In the genomic region with DNA sequence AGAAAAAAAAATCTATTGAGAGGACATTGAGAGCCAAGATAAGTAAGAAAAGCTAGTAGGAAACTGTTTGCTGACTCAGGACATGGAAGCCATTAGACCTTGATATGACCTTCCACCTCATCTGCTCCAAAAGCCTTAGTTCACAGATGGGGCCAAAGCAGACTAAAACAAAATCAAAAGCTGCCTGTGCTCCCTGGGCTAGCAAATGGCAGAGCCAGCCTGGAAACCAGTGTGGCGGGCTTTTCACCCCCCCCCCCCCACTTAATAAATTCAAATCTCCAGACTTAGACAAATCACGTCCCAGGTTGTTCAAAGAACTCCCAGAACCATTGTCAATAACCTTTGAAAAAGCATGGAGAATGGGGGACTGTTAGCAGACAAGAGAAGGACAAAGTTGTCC, we compare ENCODE assay signal across 22 mouse cellular contexts. TPM values are rescaled to one million over a fixed set of nuclear protein-coding genes. Genes with fewer than 3 reads are reported as not detected.
DNase-seq lines count a peak whose midpoint lies in the region; ATAC-seq and TF ChIP-seq lines count a peak whose summit lies in the region.
"Had no signal": no experiment of that assay in that cellular context is flagged by ENCODE, and none has a peak within 500 bp of the region (broad histone marks: within the 10 kb centered on the region; RNA-seq: fewer than 3 reads in every experiment).

No protein-coding gene starts in this region.

- H3K9me3 ChIP-seq in liver, embryonic 14.5 days (ENCODE audit: control insufficient read depth, low read length) = no peaks in the 10 kb centered on the region
- no peaks in the 10 kb centered on the region for H3K9me3 ChIP-seq in liver, embryonic 12.5 days (replicated peaks)
- H3K9me3 ChIP-seq in liver, postnatal 0 days (ENCODE audit: low read length) = no peaks in the 10 kb centered on the region
- H3K9me3 ChIP-seq: embryonic facial prominence, embryonic 13.5 days; hindbrain, embryonic 15.5 days; kidney, embryonic 15.5 days; limb, embryonic 13.5 days; neural tube, embryonic 15.5 days had no signal

- no peak overlapping the region for H3K27ac ChIP-seq in liver, embryonic 14.5 days
- no peak overlapping the region for H3K27ac ChIP-seq in liver, embryonic 12.5 days
- H3K27ac ChIP-seq in liver, postnatal 0 days (ENCODE audit: low read depth) = peak overlapping the region; percentile 64
- H3K27ac ChIP-seq: embryonic facial prominence, embryonic 13.5 days; gastrocnemius, adult 2 months; hindbrain, embryonic 15.5 days; kidney, embryonic 15.5 days; limb, embryonic 13.5 days; neural tube, embryonic 15.5 days had no signal

- no peak for ATAC-seq in liver, embryonic 14.5 days (ENCODE audit: insufficient read depth)
- no peak for ATAC-seq in liver, embryonic 12.5 days
- ATAC-seq in erythroid progenitor cell, adult 5-6 weeks (replicated peaks; ENCODE audit: low FRiP score, poor library complexity, severe bottlenecking) = 0 out of 2 replicates have a peak, but pooled peaks have one; percentile 35
- no peak for ATAC-seq in liver, postnatal 0 days
- ATAC-seq: intestine, embryonic 16.5 days had no signal

- no peak for TF ChIP-seq EP300 in liver, embryonic 14.5 days (IDR thresholded peaks at IDR 0.05; ENCODE audit: low read depth)
- TF ChIP-seq EP300 in liver, postnatal 0 days (IDR thresholded peaks at IDR 0.05; ENCODE audit: low read depth) = no peak

- H3K4me2 ChIP-seq in liver, embryonic 14.5 days (ENCODE audit: low read depth) = peak overlapping the region; percentile 40; the same call in 1 of the 2 replicates
- no peak overlapping the region for H3K4me2 ChIP-seq in liver, embryonic 12.5 days
- H3K4me2 ChIP-seq in liver, postnatal 0 days (ENCODE audit: low read depth, low read length) = peak overlapping the region; percentile 48; the same call in 1 of the 2 replicates
- H3K4me2 ChIP-seq: embryonic facial prominence, embryonic 13.5 days; heart, embryonic 11.5 days; hindbrain, embryonic 15.5 days; kidney, embryonic 15.5 days; limb, embryonic 13.5 days; lung, embryonic 14.5 days; neural tube, embryonic 15.5 days had no signal

- intact Hi-C loops in heart, postnatal 14 days (cut with DNase I) = no loop called here

- TF ChIP-seq CTCF in liver, embryonic 14.5 days (IDR thresholded peaks at IDR 0.05; ENCODE audit: low read depth) = no peak
- TF ChIP-seq CTCF in brain, embryonic 14.5 days (IDR thresholded peaks at IDR 0.05; ENCODE audit: borderline replicate concordance, extremely low read depth, insufficient read depth, insufficient read length) = no peak
- no peak for TF ChIP-seq CTCF in liver, postnatal 0 days (IDR thresholded peaks at IDR 0.05; ENCODE audit: low read depth)

- 49% methylated on average over 2 of the region's 2 CpGs for WGBS in liver, embryonic 14.5 days (ENCODE audit: insufficient replicate concordance)
- 48% methylated on average over 2 of the region's 2 CpGs for WGBS in liver, embryonic 12.5 days (ENCODE audit: insufficient replicate concordance)
- 56% methylated on average over 2 of the region's 2 CpGs for WGBS in liver, postnatal 0 days (ENCODE audit: insufficient replicate concordance)

- H3K4me3 ChIP-seq in liver, embryonic 14.5 days (ENCODE audit: insufficient read depth in 1 of 2, low read depth in 2 of 2, low read length in 2 of 2) = no peak overlapping the region
- no peak overlapping the region for H3K4me3 ChIP-seq in liver, embryonic 12.5 days
- no peak overlapping the region for H3K4me3 ChIP-seq in liver, postnatal 0 days (ENCODE audit: low read depth, low read length)
- H3K4me3 ChIP-seq: embryonic facial prominence, embryonic 13.5 days; gastrocnemius, adult 2 months; hindbrain, embryonic 15.5 days; kidney, embryonic 15.5 days; limb, embryonic 13.5 days; neural tube, embryonic 15.5 days had no signal

- H3K9ac ChIP-seq in liver, embryonic 14.5 days (replicated peaks) = no peak overlapping the region
- no peak overlapping the region for H3K9ac ChIP-seq in liver, embryonic 12.5 days
- no peak overlapping the region for H3K9ac ChIP-seq in liver, postnatal 0 days (replicated peaks)
- H3K9ac ChIP-seq: embryonic facial prominence, embryonic 13.5 days; hindbrain, embryonic 15.5 days; kidney, embryonic 15.5 days; limb, embryonic 13.5 days; lung, embryonic 14.5 days; neural tube, embryonic 15.5 days had no signal

- no peak for DNase-seq in liver, embryonic 14.5 days (ENCODE audit: low read depth in 3 of 3, low spot score in 3 of 3)
- peak; percentile 79 for DNase-seq in brain, embryonic 14.5 days (ENCODE audit: low read depth)
- no peak for DNase-seq in liver, postnatal 0 days
- no peak for DNase-seq in heart, postnatal 14 days
- DNase-seq in layer of hippocampus, adult 9-10 months (ENCODE audit: low spot score) = no peak
- DNase-seq: B cell, adult 2 months; cerebellum, adult 8-10 months; gastrocnemius, adult 2 months; kidney, postnatal 4 days; lung, embryonic 14.5 days; lung, postnatal 36 days; spleen, adult 18-20 months; thymus, postnatal 36 days had no signal

- peaks cover 13 to 14% of the 10 kb centered on the region in 2 experiments for H3K4me1 ChIP-seq in liver, embryonic 14.5 days (replicated peaks; ENCODE audit: control insufficient read depth in 2 of 2, insufficient read depth in 2 of 2, low read length in 1 of 2)
- H3K4me1 ChIP-seq in liver, embryonic 12.5 days = peaks cover 19% of the 10 kb centered on the region
- H3K4me1 ChIP-seq in liver, postnatal 0 days (ENCODE audit: insufficient read depth) = peaks cover 23% of the 10 kb centered on the region
- H3K4me1 ChIP-seq: embryonic facial prominence, embryonic 13.5 days; kidney, embryonic 15.5 days had no signal

- no peak for TF ChIP-seq POLR2A in brain, embryonic 14.5 days (IDR thresholded peaks at IDR 0.05; ENCODE audit: borderline replicate concordance, extremely low read depth, insufficient read depth, insufficient read length, poor library complexity, severe bottlenecking)

- no peaks in the 10 kb centered on the region for H3K36me3 ChIP-seq in liver, embryonic 14.5 days (replicated peaks; ENCODE audit: control insufficient read depth, insufficient read depth, low read depth)
- H3K36me3 ChIP-seq in liver, embryonic 12.5 days = no peaks in the 10 kb centered on the region
- no peaks in the 10 kb centered on the region for H3K36me3 ChIP-seq in liver, postnatal 0 days (replicated peaks; ENCODE audit: insufficient read depth, low read length)
- H3K36me3 ChIP-seq: embryonic facial prominence, embryonic 13.5 days; hindbrain, embryonic 15.5 days; kidney, embryonic 15.5 days; limb, embryonic 13.5 days; neural tube, embryonic 15.5 days had no signal

- no peaks in the 10 kb centered on the region for H3K27me3 ChIP-seq in liver, embryonic 14.5 days (ENCODE audit: control insufficient read depth, insufficient read depth, low read length)
- peaks cover 15% of the 10 kb centered on the region for H3K27me3 ChIP-seq in liver, embryonic 12.5 days (replicated peaks)
- no peaks in the 10 kb centered on the region for H3K27me3 ChIP-seq in liver, postnatal 0 days (ENCODE audit: insufficient read depth, low read length)
- H3K27me3 ChIP-seq: neural tube, embryonic 15.5 days had no signal

RNA-seq across cellular contexts. Expression of a gene that starts 2.7 kb away (rescaled TPM):
- 4.2 and 5.7 TPM in 2 replicates for polyA plus RNA-seq in liver, embryonic 14.5 days (2012; rRNA removed)
- polyA plus RNA-seq in liver, embryonic 14.5 days (2014; fragmentation: Nextera tagmentation; extraction: Ambion mirVana) = 5.0 and 7.8 TPM in 2 replicates
- 8.2 and 10.2 TPM in 2 replicates for polyA plus RNA-seq in liver, embryonic 12.5 days (2016; fragmentation: Nextera tagmentation; extraction: Ambion mirVana)
- 86.1 and 86.6 TPM in 2 replicates for polyA plus RNA-seq in brain, embryonic 14.5 days (2012; rRNA removed)
- total RNA-seq in erythroid progenitor cell, adult 5-6 weeks (2015; ENCODE audit: low replicate concordance) = 38.2 and 49.9 TPM in 2 replicates
- total RNA-seq in erythroid progenitor cell, adult 5-6 weeks (2017; ENCODE audit: low replicate concordance) = 58.1 and 84.8 TPM in 2 replicates
- 5.5 and 5.8 TPM in 2 replicates for polyA plus RNA-seq in liver, postnatal 0 days (2015; fragmentation: Nextera tagmentation; extraction: Ambion mirVana)
- 10 to 100 TPM in 1 of 2 experiments, 1 to 10 TPM in 1; 7.7 to 10.7 TPM for total RNA-seq in heart, postnatal 14 days (2021)
